Mouse (Mus musculus): ENCODE data around the gene Atp2b1.

The Atp2b1 gene

DNA sequence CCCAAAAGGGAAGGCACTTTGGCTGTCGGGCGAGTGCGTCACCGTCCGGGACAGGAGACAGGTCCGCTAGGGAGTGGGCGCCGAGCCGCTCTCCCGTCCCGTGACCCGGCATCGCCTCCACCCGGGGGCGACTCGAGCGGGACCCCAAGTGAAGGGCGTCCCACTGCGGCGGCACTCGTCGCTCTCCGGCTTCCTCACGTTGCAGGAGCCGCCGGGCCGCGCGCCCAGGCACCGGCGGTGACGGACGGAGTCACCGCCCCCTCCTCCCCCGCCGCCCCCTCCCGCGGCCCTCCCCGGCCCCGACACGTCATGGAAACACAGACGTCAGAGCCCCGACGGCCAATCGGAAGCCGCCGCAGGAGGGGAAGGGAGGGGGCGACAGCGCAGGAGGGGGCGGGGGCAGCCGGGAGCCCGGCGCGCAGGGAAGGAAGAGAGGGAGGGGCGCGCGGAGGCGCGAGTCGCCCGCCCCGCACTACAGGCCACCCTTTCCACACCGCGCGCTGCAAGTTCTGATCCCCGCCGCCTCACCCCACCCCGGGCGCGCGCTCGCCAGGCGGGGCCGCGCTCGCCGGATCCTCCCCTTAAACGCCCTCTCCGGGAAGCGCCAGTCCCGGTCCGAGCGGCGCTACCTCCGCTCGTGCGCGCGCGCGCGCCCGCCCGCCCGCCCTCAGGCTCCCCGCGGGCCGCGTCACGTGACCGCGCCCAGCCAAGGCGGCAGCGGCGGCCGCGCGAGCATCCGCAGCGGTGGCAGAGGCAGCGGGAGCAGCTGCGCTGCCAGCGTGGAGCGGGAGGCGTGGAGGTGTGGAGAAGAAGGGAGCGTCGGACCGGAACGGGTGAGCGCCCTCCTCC, at the start of gene Atp2b1:
Gene Atp2b1 (plus strand): TSS at position 446 of the 849 bp plus-strand sequence.
- DNase-seq (ENCODE audit: low spot score in 2 of 2) = peak; percentile 86 to 89

DNA sequence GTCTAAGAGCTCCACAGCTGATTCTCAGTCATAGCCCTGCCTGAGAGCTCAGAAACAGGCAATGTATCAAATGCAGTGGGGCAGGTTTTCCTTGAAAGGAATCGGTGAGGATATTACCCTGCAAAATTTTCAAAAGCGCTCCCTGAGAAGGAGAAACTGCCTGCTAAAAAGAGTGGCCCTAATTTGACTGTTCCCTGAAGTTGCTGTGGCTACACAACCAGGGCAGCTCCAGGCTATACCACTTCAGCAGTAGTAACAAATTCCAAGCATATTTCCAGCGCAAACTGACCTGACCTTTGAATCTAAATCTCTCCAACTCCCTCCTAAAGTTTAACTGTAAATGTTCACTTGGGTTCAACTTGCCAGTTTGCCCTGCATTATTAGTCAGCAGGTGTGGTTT, 49.4 kb upstream of the Atp2b1 start:
- DNase-seq (ENCODE audit: low spot score in 2 of 2) = no peak

GRCm38 (mm10) chr10:98866836-98867370, 47.3 kb upstream of the Atp2b1 start:
- no peak for DNase-seq (ENCODE audit: low spot score in 2 of 2)

GRCm38 (mm10) chr10:98868351-98868908, 45.8 kb upstream of the Atp2b1 start:
- no peak for DNase-seq (ENCODE audit: low spot score in 2 of 2)

GRCm38 (mm10) chr10:98877855-98878254, 36.4 kb upstream of the Atp2b1 start:
- no peak for DNase-seq (ENCODE audit: low spot score in 2 of 2)

- no peak for DNase-seq (ENCODE audit: low spot score in 2 of 2)
Observed at GRCm38 (mm10) chr10:98878636-98879035, 35.6 kb upstream of the Atp2b1 start.

DNA sequence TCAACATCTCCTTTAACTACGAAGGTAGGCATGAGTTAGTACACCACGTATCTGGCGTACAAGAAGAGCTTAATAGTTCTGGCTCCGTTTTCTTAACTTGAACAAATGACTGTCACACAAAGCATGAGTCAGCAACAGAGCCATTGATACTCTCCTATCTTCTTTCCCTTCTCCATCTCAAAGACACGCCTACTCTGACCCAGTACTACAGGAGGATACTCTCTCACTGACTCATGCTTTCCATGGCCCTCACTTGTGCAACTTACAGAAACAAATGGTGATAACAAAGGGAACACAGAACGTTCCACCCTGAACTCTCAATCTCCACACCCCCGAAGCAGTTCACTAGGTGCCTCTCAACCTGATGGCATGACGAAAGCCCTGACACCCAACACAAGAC, 34.1 kb upstream of the Atp2b1 start:
- no peak for DNase-seq (ENCODE audit: low spot score in 2 of 2)

GRCm38 (mm10) chr10:98880711-98881110, 33.5 kb upstream of the Atp2b1 start:
- no peak for DNase-seq (ENCODE audit: low spot score in 2 of 2)

GRCm38 (mm10) chr10:98881492-98881891, 32.7 kb upstream of the Atp2b1 start:
- no peak for DNase-seq (ENCODE audit: low spot score in 2 of 2)

DNA sequence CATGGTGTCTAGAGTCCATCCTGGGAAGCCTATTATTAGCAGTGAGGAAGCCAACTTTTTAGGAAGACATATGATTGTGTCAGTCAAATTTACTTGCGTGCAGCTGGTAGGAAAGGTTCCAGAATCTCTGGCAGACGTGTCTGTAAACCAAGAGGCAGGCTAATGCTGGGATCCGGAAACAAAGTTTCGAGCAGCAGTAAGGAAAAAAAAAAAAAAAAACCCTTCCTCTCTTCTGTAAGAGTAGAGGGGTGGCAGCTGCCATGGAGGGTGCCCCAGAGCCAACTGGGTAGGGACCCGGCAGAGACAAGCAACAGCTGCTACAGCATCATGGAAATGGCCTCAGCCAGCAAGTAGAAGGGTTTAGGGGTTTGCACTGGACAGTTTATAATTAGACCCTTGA, 31.6 kb upstream of the Atp2b1 start:
- no peak for DNase-seq (ENCODE audit: low spot score in 2 of 2)

GRCm38 (mm10) chr10:98884445-98884844, 29.8 kb upstream of the Atp2b1 start:
- no peak for DNase-seq (ENCODE audit: low spot score in 2 of 2)

- no peak for DNase-seq (ENCODE audit: low spot score in 2 of 2)
Observed at GRCm38 (mm10) chr10:98886770-98887271, 27.4 kb upstream of the Atp2b1 start.

DNA sequence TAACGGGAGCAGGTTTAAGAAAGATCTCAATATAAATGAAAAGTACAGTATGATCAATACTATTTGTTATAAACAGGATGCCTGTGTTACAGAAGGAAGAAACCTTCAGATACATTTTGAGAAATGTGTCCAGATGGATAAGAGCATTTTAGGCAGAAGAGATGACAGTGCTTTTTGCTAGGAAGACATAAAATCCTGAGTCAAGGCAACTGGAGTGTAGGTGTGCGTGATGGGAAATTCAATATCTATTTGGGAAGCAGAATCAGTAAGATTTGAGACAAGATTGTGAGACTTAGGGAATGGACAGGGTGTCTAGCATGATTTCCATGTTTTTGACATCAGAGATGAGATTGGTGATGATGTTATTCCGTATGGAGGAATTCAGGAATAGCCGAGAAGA, 22.8 kb upstream of the Atp2b1 start:
- DNase-seq (ENCODE audit: low spot score in 2 of 2) = no peak

DNA sequence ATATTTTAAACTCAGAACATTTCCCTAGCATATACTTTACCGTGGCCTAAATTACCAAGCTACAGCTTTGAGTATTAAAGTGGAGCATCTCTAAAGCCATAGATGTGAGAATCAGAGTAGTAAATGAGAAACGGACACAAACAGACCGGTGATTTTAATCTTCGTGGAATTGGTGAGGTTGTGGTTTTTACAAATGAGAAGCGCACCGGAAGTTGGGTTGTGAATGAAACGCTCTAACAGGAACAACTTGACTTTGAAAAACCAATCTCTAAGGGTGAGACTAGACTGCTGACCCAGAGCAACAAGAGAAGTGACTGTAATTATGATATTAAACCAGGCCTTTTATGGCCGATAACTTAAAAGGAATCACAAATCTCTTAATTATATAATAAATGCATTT, 16.7 kb upstream of the Atp2b1 start:
- DNase-seq (ENCODE audit: low spot score in 2 of 2) = no peak

DNA sequence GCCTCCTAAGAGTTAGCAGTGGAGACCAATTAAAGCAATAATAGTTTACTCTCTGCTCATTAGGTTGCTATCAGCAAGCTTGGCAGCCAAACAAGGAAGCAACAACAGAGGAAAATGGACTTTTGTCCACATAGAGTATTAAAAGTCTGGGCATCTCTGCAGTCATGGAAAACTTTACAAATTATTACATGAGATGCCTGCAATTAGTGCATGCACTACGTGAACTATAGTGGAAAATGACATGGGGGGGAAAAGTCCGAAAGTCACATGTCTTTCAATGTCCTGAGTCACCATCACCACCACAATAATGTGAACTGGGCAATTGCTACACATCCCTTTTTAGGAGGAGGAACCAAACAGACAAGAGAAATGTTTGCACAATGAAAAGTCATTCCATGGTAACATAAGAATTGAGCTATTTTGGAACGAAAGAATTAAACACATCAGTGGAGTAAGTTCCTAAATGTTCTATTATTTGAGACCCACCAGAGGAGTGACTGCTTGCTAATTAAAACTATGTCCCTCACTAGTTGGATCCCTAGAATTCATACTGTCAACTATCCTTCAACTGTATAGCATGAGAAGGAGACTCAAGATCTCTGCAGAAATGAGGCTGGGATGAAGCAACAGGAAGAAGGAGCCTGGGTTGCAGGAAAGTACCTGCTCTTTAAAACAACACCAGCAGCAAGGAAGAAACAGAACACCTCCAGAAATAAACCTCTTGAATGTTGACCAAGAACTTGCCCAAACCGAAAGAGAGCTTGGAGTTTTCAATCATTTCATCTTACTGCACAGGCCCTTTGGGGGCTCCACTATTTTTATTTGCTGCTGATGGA, 16.1 kb upstream of the Atp2b1 start:
- no peak for DNase-seq (ENCODE audit: low spot score in 2 of 2)

DNA sequence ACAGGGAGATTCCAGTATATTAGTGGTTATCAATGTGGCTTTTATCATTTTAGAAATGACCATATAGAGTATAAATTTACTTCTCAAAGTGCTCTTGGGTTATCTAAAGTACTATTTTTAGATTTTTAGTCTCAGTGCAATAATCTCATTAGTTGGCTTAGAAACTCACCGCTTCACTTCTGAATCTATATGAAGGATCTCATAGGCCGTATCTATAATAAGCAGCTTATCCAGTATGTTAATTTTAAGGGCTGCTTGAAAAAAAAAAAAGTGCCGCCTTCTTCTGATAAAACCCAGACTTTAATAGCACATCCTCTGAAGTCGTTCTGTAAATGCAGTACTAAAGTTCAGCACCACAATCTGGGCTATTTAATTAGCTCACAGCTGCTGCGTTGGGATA, 12.7 kb upstream of the Atp2b1 start:
- no peak for DNase-seq (ENCODE audit: low spot score in 2 of 2)

GRCm38 (mm10) chr10:98905987-98906386, 8.2 kb upstream of the Atp2b1 start:
- no peak for DNase-seq (ENCODE audit: low spot score in 2 of 2)

DNA sequence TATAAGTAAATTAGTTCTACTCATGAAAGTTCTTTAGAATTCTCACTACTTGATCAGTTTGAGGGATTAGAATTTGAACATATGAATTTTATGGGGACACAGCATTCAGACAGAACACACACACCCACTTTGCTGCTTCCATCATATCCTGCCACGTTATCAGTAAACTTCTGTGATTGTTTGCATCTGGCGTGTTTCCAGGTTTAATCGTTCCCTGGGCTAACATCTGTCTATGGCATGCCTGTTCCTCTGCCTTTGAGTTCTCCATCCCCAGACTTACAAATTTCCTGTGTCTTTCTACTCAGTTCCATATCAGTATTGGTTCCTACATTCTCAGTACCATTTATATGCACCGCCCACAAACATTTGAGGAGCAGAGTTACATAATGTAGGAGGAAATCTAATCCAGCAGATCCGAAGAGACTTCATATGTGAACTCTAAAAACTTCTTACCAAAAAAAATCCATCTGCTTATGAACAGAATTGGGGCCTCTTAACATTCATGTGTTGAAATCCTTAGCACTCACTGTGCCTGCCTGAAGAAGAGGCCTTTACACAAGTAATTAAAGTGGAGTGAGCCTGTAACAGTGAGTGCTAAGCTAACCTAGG, 7.2 kb upstream of the Atp2b1 start:
- no peak for DNase-seq (ENCODE audit: low spot score in 2 of 2)

- DNase-seq (ENCODE audit: low spot score in 2 of 2) = no peak
Observed at GRCm38 (mm10) chr10:98913610-98913960, 621 bp upstream of the Atp2b1 start.

DNA sequence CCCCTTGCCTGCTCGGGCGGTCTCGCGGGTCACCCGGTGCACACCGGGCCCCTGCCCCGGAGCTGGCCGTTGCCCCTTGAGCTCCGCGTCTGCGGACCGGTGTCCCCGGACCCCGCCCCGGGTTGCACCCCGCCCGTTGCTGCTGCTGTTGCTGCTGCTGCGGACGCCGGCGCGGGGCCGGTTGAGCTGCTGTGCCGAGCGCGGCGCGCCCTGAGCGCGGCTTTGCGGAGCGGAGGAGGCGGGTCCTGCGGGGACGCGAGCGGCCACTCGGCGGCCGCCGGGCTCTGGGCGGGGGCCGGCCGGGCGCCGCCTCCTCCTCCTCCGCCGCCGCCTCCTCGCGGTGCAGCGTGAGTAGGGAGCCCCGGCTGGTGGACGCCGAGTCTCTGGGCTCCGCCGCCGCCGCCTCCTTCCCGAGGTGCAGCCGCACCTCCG, 620 bp downstream of the Atp2b1 start:
- peak; percentile 72 to 77 for DNase-seq (ENCODE audit: low spot score in 2 of 2)

DNA sequence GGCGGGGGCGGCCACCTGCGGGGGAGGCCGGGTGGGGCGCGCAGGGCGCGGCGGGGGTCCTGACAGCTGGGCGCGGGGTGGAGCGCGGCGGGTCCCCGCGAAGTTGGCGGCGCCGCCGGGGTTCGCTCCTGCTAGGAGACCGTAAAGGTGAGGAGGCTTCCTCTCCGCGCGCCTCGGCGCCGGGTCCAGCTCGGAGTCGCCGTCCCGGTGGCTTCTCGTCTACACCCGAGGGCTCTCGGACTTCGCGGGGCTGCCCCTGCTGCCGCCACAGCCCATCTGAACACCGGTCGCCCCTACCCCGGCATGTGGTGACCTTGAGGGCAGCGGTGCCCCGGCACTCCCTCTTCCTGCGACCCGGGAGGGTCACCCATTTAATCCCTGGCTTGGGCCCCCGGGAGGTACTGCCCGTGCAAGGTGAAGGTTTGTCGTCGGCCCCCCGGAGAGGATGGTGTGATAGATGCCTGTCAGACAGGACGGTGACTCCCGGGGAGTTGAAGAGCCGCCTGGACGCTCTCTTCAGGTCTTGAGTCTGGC, 1.3 kb downstream of the Atp2b1 start:
- DNase-seq (ENCODE audit: low spot score in 2 of 2) = no peak

Measured in right cerebral cortex, adult 2 months (tissue).